Mouse (Mus musculus): ENCODE data around the gene Rmi1.
"Not testable (repeated sequence)": the region's sequence is repeated elsewhere in the genome, so short reads cannot be mapped to it uniquely, and the experiment has no call there.

Rmi1 gene

GRCm38 (mm10) chr13:58401135-58402002 is 679 bp upstream of the Rmi1 start:
- DNase-seq (ENCODE audit: low read depth in 1 of 2, low spot score in 2 of 2), result peak; percentile 14 to 56

- no peak for DNase-seq (ENCODE audit: low read depth in 1 of 2, low spot score in 2 of 2)
Observed at GRCm38 (mm10) chr13:58402744-58403110, 679 bp downstream of the Rmi1 start.

- DNase-seq (ENCODE audit: low read depth in 1 of 2, low spot score in 2 of 2), result not testable (repeated sequence)
Observed at GRCm38 (mm10) chr13:58403243-58403642, 1.2 kb downstream of the Rmi1 start, which contains the start of gene Hnrnpk. Gene Hnrnpk, minus strand, starts transcription at chr13:58403343.

- no peak for DNase-seq (ENCODE audit: low read depth in 1 of 2, low spot score in 2 of 2)
Observed at GRCm38 (mm10) chr13:58411073-58411472, 9.0 kb downstream of the Rmi1 start.

- DNase-seq (ENCODE audit: low read depth in 1 of 2, low spot score in 2 of 2), result no peak
Observed at GRCm38 (mm10) chr13:58415374-58415773, 13.3 kb downstream of the Rmi1 start.

GRCm38 (mm10) chr13:58415838-58416237 is 13.8 kb downstream of the Rmi1 start:
- no peak for DNase-seq (ENCODE audit: low read depth in 1 of 2, low spot score in 2 of 2)

- no peak for DNase-seq (ENCODE audit: low read depth in 1 of 2, low spot score in 2 of 2)
Observed at GRCm38 (mm10) chr13:58418656-58419055, 16.6 kb downstream of the Rmi1 start.

- DNase-seq (ENCODE audit: low read depth in 1 of 2, low spot score in 2 of 2), result no peak
Observed at GRCm38 (mm10) chr13:58419266-58419665, 17.2 kb downstream of the Rmi1 start.

GRCm38 (mm10) chr13:58421026-58421425 is 19.0 kb downstream of the Rmi1 start:
- no peak for DNase-seq (ENCODE audit: low read depth in 1 of 2, low spot score in 2 of 2)

- no peak for DNase-seq (ENCODE audit: low read depth in 1 of 2, low spot score in 2 of 2)
Observed at GRCm38 (mm10) chr13:58422242-58422641, 20.2 kb downstream of the Rmi1 start.

GRCm38 (mm10) chr13:58423061-58423660 is 21.1 kb downstream of the Rmi1 start:
- no peak for DNase-seq (ENCODE audit: low read depth in 1 of 2, low spot score in 2 of 2)

- no peak for DNase-seq (ENCODE audit: low read depth in 1 of 2, low spot score in 2 of 2)
Observed at GRCm38 (mm10) chr13:58439716-58440115, 37.7 kb downstream of the Rmi1 start.

- no peak for DNase-seq (ENCODE audit: low read depth in 1 of 2, low spot score in 2 of 2)
Observed at GRCm38 (mm10) chr13:58443326-58443725, 41.3 kb downstream of the Rmi1 start.

- DNase-seq (ENCODE audit: low read depth in 1 of 2, low spot score in 2 of 2), result peak; percentile 35 to 55
Observed at GRCm38 (mm10) chr13:58443787-58444186, 41.7 kb downstream of the Rmi1 start.

GRCm38 (mm10) chr13:58446541-58446940 is 44.5 kb downstream of the Rmi1 start:
- DNase-seq (ENCODE audit: low read depth in 1 of 2, low spot score in 2 of 2), result no peak

GRCm38 (mm10) chr13:58450459-58451182 is 48.6 kb downstream of the Rmi1 start:
- no peak for DNase-seq (ENCODE audit: low read depth in 1 of 2, low spot score in 2 of 2)

GRCm38 (mm10) chr13:58452246-58452645 is 50.2 kb downstream of the Rmi1 start:
- no peak for DNase-seq (ENCODE audit: low read depth in 1 of 2, low spot score in 2 of 2)

GRCm38 (mm10) chr13:58452651-58453413 is 50.8 kb downstream of the Rmi1 start:
- no peak for DNase-seq (ENCODE audit: low read depth in 1 of 2, low spot score in 2 of 2)

- no peak for DNase-seq (ENCODE audit: low read depth in 1 of 2, low spot score in 2 of 2)
Observed at GRCm38 (mm10) chr13:58453541-58453940, 51.5 kb downstream of the Rmi1 start.

GRCm38 (mm10) chr13:58456547-58456946 is 54.5 kb downstream of the Rmi1 start:
- DNase-seq (ENCODE audit: low read depth in 1 of 2, low spot score in 2 of 2), result no peak

GRCm38 (mm10) chr13:58458811-58459210 is 56.8 kb downstream of the Rmi1 start:
- DNase-seq (ENCODE audit: low read depth in 1 of 2, low spot score in 2 of 2), result not testable (repeated sequence)

Measured in monocyte, adult 2 months (primary cell).